Mouse (Mus musculus) bone marrow, adult 2 months (tissue): ENCODE results near the gene Phospho1. TPM values are rescaled to one million over a fixed set of nuclear protein-coding genes. Genes with fewer than 3 reads are reported as not detected.
"Not testable (repeated sequence)": the region's sequence is repeated elsewhere in the genome, so short reads cannot be mapped to it uniquely, and the experiment has no call there.

Experiments
- H3K27ac ChIP-seq: fragments of 200-500 bp; 2 replicates; pipeline ENCODE4 v1.5.1; 2012; ENCODE audit warnings: low read depth, mild to moderate bottlenecking, control low read depth, inconsistent platforms, low read length; ENCODE audit not compliant: control insufficient read depth, poor library complexity, insufficient read depth
- H3K4me1 ChIP-seq: fragments of 200-500 bp; 2 replicates; pipeline ENCODE4 v1.6.1; 2011; ENCODE audit warnings: low read length; ENCODE audit not compliant: control insufficient read depth, insufficient read depth
- H3K4me3 ChIP-seq: fragments of 200-500 bp; replicated peaks from 2 replicates; pipeline ENCODE3; 2011; ENCODE audit warnings: mild to moderate bottlenecking, low read depth, low read length, control low read depth; ENCODE audit not compliant: control insufficient read depth
- CTCF ChIP-seq: fragments of 200-500 bp; IDR thresholded peaks from 2 replicates; pipeline ENCODE4 v1.5.1; 2011; ENCODE audit warnings: low read length, control low read depth; ENCODE audit not compliant: control insufficient read depth, insufficient read depth
- POLR2A ChIP-seq: fragments of 200-500 bp; IDR thresholded peaks from 2 replicates; pipeline ENCODE4 v1.6.1; 2011; ENCODE audit warnings: low read depth, mild to moderate bottlenecking, control low read depth, low read length, borderline replicate concordance; ENCODE audit not compliant: control insufficient read depth
- WGBS: fragments of 180-500 bp; shearing (Covaris S2); methylation state at CpG from one replicate; pipeline ENCODE4 v1.1.7; 2018; 5-methylcytosine and 5-hydroxymethylcytosine counted together
- polyA plus RNA-seq: library from polyadenylated mRNA; stranded (reverse); fragments of >200 nt; gene quantifications from 2 replicates; pipeline ENCODE4 v1.2.4, GENCODE M21; 2011; ENCODE audit warnings: low replicate concordance; ENCODE audit not compliant: missing spikeins, insufficient read depth, insufficient read length

The Phospho1 gene
- polyA plus RNA-seq, 1 experiment, result 23.4 TPM

DNA sequence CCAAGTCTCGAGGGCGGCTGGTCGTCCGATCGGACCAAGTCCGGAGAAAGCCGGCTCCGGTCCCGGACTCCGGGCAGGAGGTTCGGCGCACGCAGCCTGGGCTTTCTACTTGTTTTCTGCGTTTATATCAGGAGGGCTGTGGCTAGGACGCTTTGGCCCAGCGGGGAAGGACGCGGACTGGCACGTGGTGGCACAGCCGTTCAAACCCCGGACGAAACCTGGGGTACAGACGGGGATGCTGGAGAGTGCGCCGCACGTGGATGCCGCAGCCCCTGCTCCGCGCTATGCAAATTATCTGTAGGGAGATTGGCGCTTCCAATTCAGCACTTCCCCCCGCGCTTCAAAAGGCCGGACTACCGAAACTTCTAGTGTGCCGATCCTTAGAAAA, 35.2 kb downstream of the Phospho1 start:
- TF ChIP-seq CTCF, result no peak
- peak; percentile 49; the same call in 1 of the 2 replicates for TF ChIP-seq POLR2A

DNA sequence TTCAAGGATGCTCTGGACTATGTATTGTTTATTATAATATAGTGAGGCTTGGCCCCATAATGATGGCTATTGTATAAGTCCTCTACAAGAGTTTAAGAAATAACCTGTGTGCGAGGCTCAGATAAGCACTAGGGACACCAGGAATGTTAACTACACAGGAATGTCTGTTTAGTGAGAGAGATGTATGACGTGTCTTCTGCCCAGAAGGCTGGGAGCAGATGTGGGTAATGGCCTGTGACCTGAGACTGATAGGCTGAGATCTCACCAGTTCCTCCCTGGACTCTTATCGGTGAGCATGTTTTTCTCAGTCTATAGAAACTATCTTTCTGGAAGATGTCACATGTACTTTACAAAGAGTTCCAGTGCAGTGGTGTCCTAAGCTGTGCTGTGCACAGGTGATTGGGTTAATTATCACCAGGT, 35.8 kb downstream of the Phospho1 start:
- H3K27ac ChIP-seq, result peak overlapping the region; percentile 96; the same call in 1 of the 2 replicates
- H3K4me3 ChIP-seq, result peak overlapping the region; percentile 83
- H3K4me1 ChIP-seq, result peaks cover 1% of the 10 kb centered on the region; the same call in 1 of the 2 replicates
- TF ChIP-seq CTCF (no peak), POLR2A (no peak)
- WGBS, result 35% methylated on average over 3 of the region's 3 CpGs

More for the DNA sequence above, 35.2 kb downstream of the Phospho1 start:
- H3K4me3 ChIP-seq, result peak overlapping the region; percentile 83
- H3K4me1 ChIP-seq, result peaks cover 1% of the 10 kb centered on the region; the same call in 1 of the 2 replicates
- peak overlapping the region; percentile 96 for H3K27ac ChIP-seq
- under 1% methylated on average over 35 of the region's 35 CpGs for WGBS

DNA sequence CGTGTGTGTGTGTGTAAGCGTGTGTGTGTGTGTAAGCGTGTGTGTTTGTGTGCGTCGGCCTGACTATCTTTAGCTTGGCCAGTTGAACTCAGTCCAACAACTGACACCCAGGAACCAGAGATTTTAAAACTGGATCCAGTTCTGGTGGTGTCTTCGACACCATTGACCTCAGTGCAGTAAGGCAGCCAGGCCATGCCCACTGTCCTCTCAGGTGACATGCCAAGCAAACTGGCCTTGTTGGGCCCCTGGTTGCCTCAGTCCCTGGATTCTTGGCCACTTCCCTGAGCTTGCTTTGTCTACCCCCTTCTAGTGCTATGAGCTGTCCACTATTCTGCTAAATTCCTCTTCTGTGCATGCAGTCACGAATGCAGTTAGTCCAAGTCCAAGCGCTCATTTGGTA, 37.1 kb downstream of the Phospho1 start:
- Histone ChIP-seq H3K4me1 (peaks cover 1% of the 10 kb centered on the region; the same call in 1 of the 2 replicates), H3K27ac (no peak overlapping the region), H3K4me3 (no peak overlapping the region)
- TF ChIP-seq POLR2A, result no peak
- TF ChIP-seq CTCF, result no peak
- WGBS, result 75% methylated on average over 8 of the region's 8 CpGs

DNA sequence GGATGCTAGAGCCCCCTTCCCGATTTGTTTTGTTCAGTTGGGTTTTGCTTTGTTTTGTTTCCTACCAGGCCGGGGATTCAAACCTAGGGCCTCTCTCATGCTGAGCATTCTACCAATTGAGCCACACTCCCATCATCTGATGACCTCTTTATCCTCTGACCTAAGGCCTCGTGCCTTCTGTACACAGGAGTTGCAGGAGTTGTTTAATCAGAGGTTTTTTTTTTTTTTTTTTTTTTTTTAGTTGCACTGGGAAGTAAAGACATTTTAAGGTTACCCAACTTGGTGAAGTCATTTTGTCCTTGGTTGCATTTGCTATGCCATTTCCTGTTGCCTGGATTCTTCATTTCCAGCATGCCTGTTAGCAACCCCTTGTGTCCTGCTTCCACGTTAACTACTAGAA, 45.1 kb downstream of the Phospho1 start:
- Histone ChIP-seq H3K4me1 (no peaks in the 10 kb centered on the region), H3K27ac (no peak overlapping the region), H3K4me3 (no peak overlapping the region)
- WGBS, result 55% methylated on average over 4 of the region's 4 CpGs
- TF ChIP-seq CTCF (no peak), POLR2A (no peak)

DNA sequence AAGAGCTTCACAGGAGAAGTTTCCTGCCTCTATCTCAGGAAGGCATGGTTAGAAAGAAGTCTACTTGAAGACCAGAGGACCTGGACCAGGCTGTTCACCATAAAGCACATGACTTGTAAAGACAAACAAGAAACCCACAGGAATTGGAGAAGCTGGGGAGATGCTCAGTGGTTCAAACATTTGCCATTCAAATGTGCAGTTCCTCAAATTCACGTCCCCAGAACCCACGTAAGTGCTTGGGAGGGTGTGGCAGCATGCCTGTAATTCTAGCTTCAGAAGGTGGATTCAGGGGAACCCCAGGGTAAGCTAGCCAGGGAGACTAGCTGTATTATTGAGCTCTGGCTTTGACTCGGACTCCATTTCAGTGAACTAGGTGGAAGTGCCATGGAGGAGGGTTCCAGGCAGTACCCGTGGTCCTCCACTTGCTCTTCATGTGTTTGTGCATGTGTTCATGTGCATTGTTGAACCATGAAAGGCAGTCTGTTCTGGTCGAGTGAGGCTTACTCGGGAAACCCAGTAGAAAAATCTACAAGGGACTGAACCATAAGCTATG, 45.7 kb downstream of the Phospho1 start:
- WGBS, result 41% methylated on average over 6 of the region's 6 CpGs
- H3K4me3 ChIP-seq, result no peak overlapping the region
- H3K27ac ChIP-seq, result no peak overlapping the region
- TF ChIP-seq CTCF (no peak), POLR2A (no peak)
- no peaks in the 10 kb centered on the region for H3K4me1 ChIP-seq

DNA sequence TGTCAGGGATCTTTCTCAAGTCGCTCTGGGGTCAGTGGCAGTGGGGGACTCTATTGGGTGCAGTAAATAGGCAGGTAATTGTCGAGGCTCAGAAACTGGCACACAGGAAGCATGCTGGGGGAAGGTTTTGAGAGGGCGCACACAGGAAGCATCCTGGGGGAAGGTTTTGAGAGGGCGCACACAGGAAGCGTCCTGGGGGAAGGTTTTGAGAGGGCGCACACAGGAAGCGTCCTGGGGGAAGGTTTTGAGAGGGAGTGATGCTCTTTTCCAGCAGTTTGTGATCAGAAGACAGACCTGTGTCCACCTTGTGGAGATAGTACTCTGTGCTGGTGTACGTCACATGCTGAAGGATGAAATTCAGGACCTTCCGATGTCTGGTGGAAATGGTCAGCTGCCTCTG, 51.5 kb downstream of the Phospho1 start:
- no peaks in the 10 kb centered on the region for H3K4me1 ChIP-seq
- no peak overlapping the region for H3K27ac ChIP-seq
- 41% methylated on average over 9 of the region's 9 CpGs for WGBS
- TF ChIP-seq POLR2A, result no peak
- no peak for TF ChIP-seq CTCF
- H3K4me3 ChIP-seq, result no peak overlapping the region

DNA sequence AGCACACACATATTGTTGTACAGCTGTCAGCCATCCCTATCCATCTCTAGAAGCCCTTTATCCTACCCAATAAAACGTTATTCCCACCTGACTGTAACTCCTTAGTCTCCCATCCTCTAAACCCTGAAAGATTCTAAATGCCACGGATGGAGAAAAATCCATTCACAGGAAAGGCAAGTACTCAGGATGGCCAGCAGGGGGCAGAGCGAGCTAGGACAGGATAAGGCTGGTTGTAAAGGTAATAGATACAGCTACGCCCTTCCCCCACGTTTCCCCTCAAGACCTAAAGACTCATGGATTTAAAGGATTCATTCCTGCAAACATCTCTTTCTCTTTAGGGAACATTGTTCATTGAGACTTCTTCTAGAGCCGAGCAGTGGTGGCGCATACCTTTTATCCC, 52.0 kb downstream of the Phospho1 start:
- Histone ChIP-seq H3K27ac (no peak overlapping the region), H3K4me1 (no peaks in the 10 kb centered on the region), H3K4me3 (no peak overlapping the region)
- WGBS, result 22% methylated on average over 7 of the region's 7 CpGs
- TF ChIP-seq POLR2A (no peak), CTCF (peak; percentile 94)

DNA sequence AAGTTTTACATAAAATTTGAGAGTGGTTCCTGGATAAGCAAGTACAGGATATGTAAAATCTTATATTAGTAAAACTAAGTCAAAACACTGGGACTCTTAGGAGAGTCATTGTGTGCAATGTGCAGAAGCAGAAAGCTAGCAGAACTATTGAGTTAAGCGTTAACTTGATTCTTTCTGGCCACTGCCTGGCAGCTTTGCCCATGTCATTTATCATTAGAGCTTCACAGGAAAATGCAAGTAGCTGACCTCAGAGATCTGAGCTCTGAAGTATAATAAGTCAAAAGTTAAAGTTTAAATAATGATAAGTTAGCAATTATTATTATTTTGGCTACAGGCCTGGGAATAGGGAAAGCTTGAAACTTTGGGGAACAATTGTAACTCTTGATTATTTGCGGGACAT, 55.6 kb downstream of the Phospho1 start:
- not testable (repeated sequence) for H3K4me1 ChIP-seq, H3K27ac ChIP-seq, H3K4me3 ChIP-seq
- 81% methylated on average over 2 of the region's 2 CpGs for whole genome bisulfite sequencing

Other genes starting within 250 kb of the Phospho1 start
- gene Ngfr, start 236.8 kb upstream of the Phospho1 start, polyA plus RNA-seq, result 1.0 TPM in 1 of 2 replicates, not detected in the other
- 26.2 and 95.5 TPM in 2 replicates for gene Phb, start 157.5 kb upstream of the Phospho1 start, polyA plus RNA-seq
- gene Zfp652, start 111.8 kb upstream of the Phospho1 start, polyA plus RNA-seq, result 15.3 and 24.5 TPM in 2 replicates
- 0.41 TPM in 1 of 2 replicates, not detected in the other for gene B130006D01Rik, start 100.9 kb upstream of the Phospho1 start, polyA plus RNA-seq
- 38.7 and 94.0 TPM in 2 replicates for gene Gngt2, start 12.7 kb downstream of the Phospho1 start, polyA plus RNA-seq
- 18.6 and 39.0 TPM in 2 replicates for gene Abi3, start 18.0 kb downstream of the Phospho1 start, polyA plus RNA-seq
- not detected in 2 replicates for gene B4galnt2, start 90.4 kb downstream of the Phospho1 start, polyA plus RNA-seq
- gene Igf2bp1, start 181.4 kb downstream of the Phospho1 start, polyA plus RNA-seq, result 0.11 and 19.8 TPM in 2 replicates
- not detected in 2 replicates for gene Gip, start 200.0 kb downstream of the Phospho1 start, polyA plus RNA-seq
- 73.9 and 155 TPM in 2 replicates for gene Snf8, start 210.4 kb downstream of the Phospho1 start, polyA plus RNA-seq
- 16.8 and 26.9 TPM in 2 replicates for gene Ube2z, start 240.9 kb downstream of the Phospho1 start, polyA plus RNA-seq